ENCODE assay signal across 17 mouse cellular contexts in the genomic region with DNA sequence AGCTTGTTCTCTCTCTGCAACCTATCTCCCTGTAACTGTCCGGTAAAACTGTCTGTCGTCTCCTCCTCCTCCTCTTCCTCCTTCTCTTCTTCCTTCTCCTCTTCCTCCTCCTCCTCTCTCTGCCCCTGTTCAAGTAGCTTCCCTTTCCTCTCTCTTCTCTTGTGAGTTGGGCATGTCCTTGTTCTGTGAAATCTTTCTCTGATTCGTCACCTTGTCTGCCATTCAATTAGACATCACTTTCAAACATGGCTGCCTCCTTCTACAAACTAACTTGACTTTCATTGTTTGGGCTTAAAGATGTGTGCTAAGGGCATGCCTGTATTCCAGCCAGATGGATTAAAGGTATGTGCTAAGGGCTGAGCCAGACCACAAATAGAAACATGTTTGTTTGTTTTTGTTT. TPM values are rescaled to one million over a fixed set of nuclear protein-coding genes. Genes with fewer than 3 reads are reported as not detected.
DNase-seq lines count a peak whose midpoint lies in the region; ATAC-seq and TF ChIP-seq lines count a peak whose summit lies in the region.
"Had no signal": no experiment of that assay in that cellular context is flagged by ENCODE, and none has a peak within 500 bp of the region (broad histone marks: within the 10 kb centered on the region; RNA-seq: fewer than 3 reads in every experiment).

No protein-coding gene starts in this region.

- no peak; a peak in 1 of 4 replicates for TF ChIP-seq POLR2A in MEL (IDR thresholded peaks at IDR 0.05; ENCODE audit: control insufficient read depth in 1 of 2, insufficient read depth in 1 of 2, low read depth in 1 of 2, low read length in 2 of 2, poor library complexity in 1 of 2)

- no peak for TF ChIP-seq RAD21 in MEL (IDR thresholded peaks at IDR 0.05; ENCODE audit: low read depth, low read length)

- no peak for TF ChIP-seq CTCF in MEL (IDR thresholded peaks at IDR 0.05 in 2 of 3, conservative IDR thresholded peaks at IDR 0.05 in 1 of 3; ENCODE audit: control insufficient read depth in 1 of 3, insufficient read depth in 1 of 3, low read depth in 2 of 3, low read length in 3 of 3, poor library complexity in 1 of 3, severe bottlenecking in 1 of 3)

- TF ChIP-seq EP300 in MEL (IDR thresholded peaks at IDR 0.05; ENCODE audit: low read depth in 1 of 2, low read length in 2 of 2) = no peak

- H3K9ac ChIP-seq in liver, embryonic 11.5 days (ENCODE audit: low read depth, low read length) = no peak overlapping the region
- peak overlapping the region; percentile 4 for H3K9ac ChIP-seq in MEL (ENCODE audit: control insufficient read depth, low read depth, low read length, poor library complexity, severe bottlenecking)
- H3K9ac ChIP-seq in liver, embryonic 15.5 days = no peak overlapping the region
- H3K9ac ChIP-seq: embryonic facial prominence, embryonic 15.5 days had no signal

- WGBS in liver, embryonic 11.5 days = 77% methylated on average over 3 of the region's 3 CpGs
- WGBS in liver, embryonic 15.5 days (ENCODE audit: insufficient replicate concordance) = 57% methylated on average over 3 of the region's 3 CpGs

- H3K27me3 ChIP-seq in erythroblast, embryonic 14.5 days (ENCODE audit: control insufficient read depth) = no peaks in the 10 kb centered on the region
- no peaks in the 10 kb centered on the region for H3K27me3 ChIP-seq in liver, embryonic 11.5 days (replicated peaks; ENCODE audit: control insufficient read depth, insufficient read depth, low read length)
- no peaks in the 10 kb centered on the region for H3K27me3 ChIP-seq in MEL (ENCODE audit: control insufficient read depth in 1 of 2, insufficient read depth in 2 of 2, low read length in 2 of 2)
- no peaks in the 10 kb centered on the region for H3K27me3 ChIP-seq in liver, embryonic 15.5 days
- H3K27me3 ChIP-seq: embryonic facial prominence, embryonic 15.5 days; hindbrain, embryonic 13.5 days had no signal

- peaks cover 24% of the 10 kb centered on the region for H3K36me3 ChIP-seq in erythroblast, embryonic 14.5 days (ENCODE audit: control insufficient read depth)
- peaks cover 3% of the 10 kb centered on the region; the same call in 1 of the 2 replicates for H3K36me3 ChIP-seq in liver, embryonic 11.5 days (ENCODE audit: control insufficient read depth, insufficient read depth, low read length)
- H3K36me3 ChIP-seq in MEL (ENCODE audit: control insufficient read depth in 1 of 2, insufficient read depth in 2 of 2, low read length in 2 of 2) = peaks cover 0 to 6% of the 10 kb centered on the region in 2 experiments; a peak in 3 of 4 replicates
- H3K36me3 ChIP-seq in liver, embryonic 15.5 days (replicated peaks) = peaks cover 8% of the 10 kb centered on the region; the same call in 1 of the 2 replicates
- H3K36me3 ChIP-seq: embryonic facial prominence, embryonic 15.5 days; hindbrain, embryonic 13.5 days had no signal

- H3K4me3 ChIP-seq in erythroblast, embryonic 14.5 days (replicated peaks) = peak overlapping the region; percentile 8
- H3K4me3 ChIP-seq in liver, embryonic 11.5 days (ENCODE audit: low read depth, low read length) = no peak overlapping the region
- H3K4me3 ChIP-seq in MEL (ENCODE audit: control insufficient read depth in 1 of 2, insufficient read depth in 1 of 2, low read depth in 2 of 2, low read length in 2 of 2) = peak overlapping the region; percentile 35 to 91
- no peak overlapping the region for H3K4me3 ChIP-seq in liver, embryonic 15.5 days (replicated peaks)

- DNase-seq in liver, embryonic 11.5 days (ENCODE audit: low spot score) = no peak
- no peak for DNase-seq in liver
- DNase-seq in MEL (ENCODE audit: low read depth, low spot score) = peak; percentile 91
- DNase-seq in spleen, postnatal 4 days (ENCODE audit: low spot score in 2 of 2) = no peak
- DNase-seq in layer of hippocampus, adult 8-10 months (ENCODE audit: low spot score in 2 of 2) = no peak
- DNase-seq: adrenal gland, postnatal 36 days; cerebellum, adult 11-12 months; kidney, adult 9 months; layer of hippocampus, adult 9-11 months; right cerebral cortex, postnatal 4 days; thymus, adult 2 months had no signal

- H3K4me1 ChIP-seq in erythroblast, embryonic 14.5 days (ENCODE audit: control insufficient read depth) = peaks cover 28% of the 10 kb centered on the region
- peaks cover 20% of the 10 kb centered on the region for H3K4me1 ChIP-seq in liver, embryonic 11.5 days (replicated peaks; ENCODE audit: control insufficient read depth, insufficient read depth, low read length)
- H3K4me1 ChIP-seq in MEL (ENCODE audit: control insufficient read depth in 1 of 2, insufficient read depth in 2 of 2, low read length in 2 of 2) = peaks cover 0 to 3% of the 10 kb centered on the region in 2 experiments; a peak in 2 of 4 replicates
- peaks cover 31% of the 10 kb centered on the region for H3K4me1 ChIP-seq in liver, embryonic 15.5 days (replicated peaks)

- H3K27ac ChIP-seq in liver, embryonic 11.5 days (ENCODE audit: low read depth, low read length) = no peak overlapping the region; the same call in 1 of the 2 replicates
- H3K27ac ChIP-seq in MEL (ENCODE audit: control insufficient read depth, low read depth, low read length) = peak overlapping the region; percentile 69
- 0 out of 2 replicates have a peak overlapping the region, but pooled peaks have one; percentile 45 for H3K27ac ChIP-seq in liver, embryonic 15.5 days (replicated peaks)
- H3K27ac ChIP-seq: embryonic facial prominence, embryonic 15.5 days; hindbrain, embryonic 13.5 days had no signal

- H3K4me2 ChIP-seq in liver, embryonic 11.5 days = peak overlapping the region; percentile 77; the same call in 1 of the 2 replicates
- peak overlapping the region; percentile 74 for H3K4me2 ChIP-seq in liver, embryonic 15.5 days

- H3K9me3 ChIP-seq in erythroblast, embryonic 14.5 days (ENCODE audit: control insufficient read depth, low read length) = peaks cover 2% of the 10 kb centered on the region; the same call in 1 of the 2 replicates
- no peaks in the 10 kb centered on the region for H3K9me3 ChIP-seq in liver, embryonic 11.5 days (ENCODE audit: control insufficient read depth, low read length)
- H3K9me3 ChIP-seq in MEL (replicated peaks; ENCODE audit: insufficient read depth, low read length) = no peaks in the 10 kb centered on the region
- no peaks in the 10 kb centered on the region for H3K9me3 ChIP-seq in liver, embryonic 15.5 days (replicated peaks)
- H3K9me3 ChIP-seq: embryonic facial prominence, embryonic 15.5 days; hindbrain, embryonic 13.5 days had no signal

- no peak for ATAC-seq in erythroblast, adult 5-6 weeks (replicated peaks; ENCODE audit: low FRiP score, poor library complexity, severe bottlenecking)
- no peak for ATAC-seq in liver, embryonic 11.5 days (replicated peaks; ENCODE audit: low FRiP score)
- ATAC-seq in liver, embryonic 15.5 days (ENCODE audit: insufficient read depth) = no peak
- ATAC-seq: lung, postnatal 0 days had no signal

- peaks cover 15% of the 10 kb centered on the region for H3K79me2 ChIP-seq in MEL (ENCODE audit: control insufficient read depth, insufficient read depth, low read length, poor library complexity)

TF ChIP-seq in MEL, 35 proteins besides CTCF, POLR2A, EP300 and RAD21:
- no peak for TF ChIP-seq BHLHE40 (IDR thresholded peaks at IDR 0.05; ENCODE audit: borderline replicate concordance, low read depth, low read length)
- no peak for TF ChIP-seq TAL1 (IDR thresholded peaks at IDR 0.05; ENCODE audit: low read length)
- TF ChIP-seq HCFC1 (IDR thresholded peaks at IDR 0.05; ENCODE audit: low read depth, low read length) = peak; percentile 49; the same call in 1 of the 2 replicates
- TF ChIP-seq NELFE (IDR thresholded peaks at IDR 0.05; ENCODE audit: low read depth, low read length) = peak; percentile 2; the same call in 1 of the 2 replicates
- no peak for TF ChIP-seq UBTF (IDR thresholded peaks at IDR 0.05; ENCODE audit: borderline replicate concordance, insufficient read depth, low read depth, low read length)
- no peak for TF ChIP-seq MYB (IDR thresholded peaks at IDR 0.05; ENCODE audit: low read depth, low read length)
- TF ChIP-seq GATA1 (IDR thresholded peaks at IDR 0.05; ENCODE audit: low read depth, low read length) = no peak
- TF ChIP-seq RCOR1 (IDR thresholded peaks at IDR 0.05; ENCODE audit: low read depth, low read length) = no peak
- TF ChIP-seq ELF1 (IDR thresholded peaks at IDR 0.05; ENCODE audit: low read depth, low read length) = 0 out of 2 replicates have a peak, but pooled peaks have one; percentile 31
- 0 out of 2 replicates have a peak, but pooled peaks have one; percentile 18 for TF ChIP-seq TBP (IDR thresholded peaks at IDR 0.05; ENCODE audit: low read depth, low read length)
TF ChIP-seq in MEL: peak in this region for 4.

RNA-seq across cellular contexts. Expression of a gene that starts 1.5 kb away (rescaled TPM):
- not detected in 2 replicates for polyA plus RNA-seq in erythroblast, embryonic 14.5 days (2012)
- 3.3 and 3.6 TPM in 2 replicates for total RNA-seq in erythroblast, adult 5-6 weeks (2015; ENCODE audit: low replicate concordance)
- 1.4 and 2.5 TPM in 2 replicates for total RNA-seq in erythroblast, adult 5-6 weeks (2017; ENCODE audit: low replicate concordance)
- 15.8 and 16.8 TPM in 2 replicates for polyA plus RNA-seq in liver, embryonic 11.5 days (2014; fragmentation: Nextera tagmentation; extraction: Ambion mirVana)
- 15.5 and 15.8 TPM in 2 replicates for total RNA-seq in MEL (2012; rRNA removed)
- 10 to 100 TPM in 1 of 2 experiments, not detected in 1; 15.1 TPM for polyA plus RNA-seq in MEL (2012; ENCODE audit: insufficient read depth in 1 of 2, insufficient read length in 2 of 2, low read depth in 1 of 2, low replicate concordance in 2 of 2, missing spikeins in 1 of 2)
- 5.8 TPM in 2 replicates for polyA plus RNA-seq in liver, embryonic 15.5 days (2015; fragmentation: Nextera tagmentation; extraction: Ambion mirVana)
- 1 to 10 TPM; 7.2 to 9.5 (median 8.4) TPM for total RNA-seq in layer of hippocampus, adult 8-10 months (2022)

Comparison
In these comparisons a context has a peak if more than half of its experiments do, and no peak if none do; other contexts are left out.
1. H3K4me3 ChIP-seq: peak in erythroblast, embryonic 14.5 days (single experiment) and MEL (2 of 2); none in liver, embryonic 11.5 days (single experiment) and liver, embryonic 15.5 days (single experiment).